Comparison of ENCODE assay signal across 32 mouse cellular contexts in genomic region chr8:94113435-94113834, GRCm38 (mm10). TPM values are rescaled to one million over a fixed set of nuclear protein-coding genes. Genes with fewer than 3 reads are reported as not detected.
DNase-seq lines count a peak whose midpoint lies in the region; ATAC-seq and TF ChIP-seq lines count a peak whose summit lies in the region.
"Had no signal": no experiment of that assay in that cellular context is flagged by ENCODE, and none has a peak within 500 bp of the region (broad histone marks: within the 10 kb centered on the region; RNA-seq: fewer than 3 reads in every experiment).

No protein-coding gene starts in this region.

- WGBS in liver, embryonic 12.5 days (ENCODE audit: insufficient replicate concordance), result 29% methylated on average over 1 of the region's 1 CpGs
- WGBS in liver, postnatal 0 days (ENCODE audit: insufficient replicate concordance), result 63% methylated on average over 1 of the region's 1 CpGs
- 43% methylated on average over 1 of the region's 1 CpGs for WGBS in liver, embryonic 14.5 days (ENCODE audit: insufficient replicate concordance)
- WGBS in lung, postnatal 0 days, result 20% methylated on average over 1 of the region's 1 CpGs

- peak overlapping the region; percentile 45; the same call in 1 of the 2 replicates for H3K9ac ChIP-seq in liver, embryonic 12.5 days
- H3K9ac ChIP-seq in liver, postnatal 0 days (replicated peaks), result no peak overlapping the region
- peak overlapping the region; percentile 38 for H3K9ac ChIP-seq in liver, embryonic 14.5 days (replicated peaks)
- no peak overlapping the region for H3K9ac ChIP-seq in lung, postnatal 0 days (replicated peaks; ENCODE audit: low read depth)
- H3K9ac ChIP-seq: hindbrain, embryonic 13.5 days; limb, embryonic 15.5 days; lung, embryonic 15.5 days had no signal

- peak overlapping the region; percentile 47 for H3K4me2 ChIP-seq in liver, embryonic 12.5 days
- no peak overlapping the region for H3K4me2 ChIP-seq in liver, postnatal 0 days (ENCODE audit: low read depth, low read length)
- H3K4me2 ChIP-seq in liver, embryonic 14.5 days (ENCODE audit: low read depth), result peak overlapping the region; percentile 37
- H3K4me2 ChIP-seq in lung, postnatal 0 days (replicated peaks; ENCODE audit: low read depth, low read length), result no peak overlapping the region
- H3K4me2 ChIP-seq: hindbrain, embryonic 13.5 days; limb, embryonic 15.5 days; lung, embryonic 15.5 days had no signal

- no peaks in the 10 kb centered on the region for H3K9me3 ChIP-seq in liver, embryonic 12.5 days (replicated peaks)
- no peaks in the 10 kb centered on the region for H3K9me3 ChIP-seq in liver, postnatal 0 days (ENCODE audit: low read length)
- H3K9me3 ChIP-seq in liver, embryonic 14.5 days (ENCODE audit: control insufficient read depth, low read length), result no peaks in the 10 kb centered on the region
- no peaks in the 10 kb centered on the region for H3K9me3 ChIP-seq in lung, postnatal 0 days (ENCODE audit: low read length)
- H3K9me3 ChIP-seq: G1E; hindbrain, embryonic 13.5 days; limb, embryonic 10.5 days; limb, embryonic 15.5 days; lung, embryonic 15.5 days had no signal

- peak overlapping the region; percentile 67 for H3K27ac ChIP-seq in liver, embryonic 12.5 days
- H3K27ac ChIP-seq in liver, postnatal 0 days (ENCODE audit: low read depth), result no peak overlapping the region
- H3K27ac ChIP-seq in liver, embryonic 14.5 days, result peak overlapping the region; percentile 53
- H3K27ac ChIP-seq in lung, postnatal 0 days (ENCODE audit: low read length), result no peak overlapping the region
- H3K27ac ChIP-seq: gastrocnemius, adult 2 months; hindbrain, embryonic 13.5 days; kidney, postnatal 0 days; limb, embryonic 10.5 days; limb, embryonic 15.5 days; lung, embryonic 15.5 days had no signal

- peaks cover 51% of the 10 kb centered on the region for H3K4me1 ChIP-seq in liver, embryonic 12.5 days
- H3K4me1 ChIP-seq in liver, postnatal 0 days (ENCODE audit: insufficient read depth), result peaks cover 20% of the 10 kb centered on the region
- peaks cover 45 to 48% of the 10 kb centered on the region in 2 experiments for H3K4me1 ChIP-seq in liver, embryonic 14.5 days (replicated peaks; ENCODE audit: control insufficient read depth in 2 of 2, insufficient read depth in 2 of 2, low read length in 1 of 2)
- no peaks in the 10 kb centered on the region for H3K4me1 ChIP-seq in lung, postnatal 0 days (ENCODE audit: insufficient read depth, low read depth, low read length)
- H3K4me1 ChIP-seq: hindbrain, embryonic 13.5 days; limb, embryonic 15.5 days; lung, embryonic 15.5 days had no signal

- no peaks in the 10 kb centered on the region for H3K36me3 ChIP-seq in liver, embryonic 12.5 days
- no peaks in the 10 kb centered on the region for H3K36me3 ChIP-seq in liver, postnatal 0 days (replicated peaks; ENCODE audit: insufficient read depth, low read length)
- H3K36me3 ChIP-seq in liver, embryonic 14.5 days (replicated peaks; ENCODE audit: control insufficient read depth, insufficient read depth, low read depth), result no peaks in the 10 kb centered on the region
- no peaks in the 10 kb centered on the region for H3K36me3 ChIP-seq in lung, postnatal 0 days (ENCODE audit: insufficient read depth, low read length)
- H3K36me3 ChIP-seq: G1E; hindbrain, embryonic 13.5 days; limb, embryonic 10.5 days; limb, embryonic 15.5 days; lung, embryonic 15.5 days had no signal

- ATAC-seq in liver, embryonic 12.5 days, result no peak
- ATAC-seq in liver, postnatal 0 days, result no peak
- ATAC-seq in liver, embryonic 14.5 days (ENCODE audit: insufficient read depth), result no peak
- ATAC-seq in lung, postnatal 0 days, result no peak
- ATAC-seq: forebrain, embryonic 14.5 days; intestine, embryonic 16.5 days had no signal

- H3K4me3 ChIP-seq in liver, embryonic 12.5 days, result no peak overlapping the region
- no peak overlapping the region for H3K4me3 ChIP-seq in liver, postnatal 0 days (ENCODE audit: low read depth, low read length)
- H3K4me3 ChIP-seq in liver, embryonic 14.5 days (ENCODE audit: insufficient read depth in 1 of 2, low read depth in 2 of 2, low read length in 2 of 2), result no peak overlapping the region
- no peak overlapping the region for H3K4me3 ChIP-seq in lung, postnatal 0 days (ENCODE audit: low read depth, low read length)
- H3K4me3 ChIP-seq: gastrocnemius, adult 2 months; hindbrain, embryonic 13.5 days; limb, embryonic 10.5 days; limb, embryonic 15.5 days; lung, embryonic 15.5 days had no signal

- TF ChIP-seq CTCF in liver, postnatal 0 days (IDR thresholded peaks at IDR 0.05; ENCODE audit: low read depth), result no peak
- no peak for TF ChIP-seq CTCF in liver, embryonic 14.5 days (IDR thresholded peaks at IDR 0.05; ENCODE audit: low read depth)
- no peak for TF ChIP-seq CTCF in lung, postnatal 0 days (IDR thresholded peaks at IDR 0.05)

- 0 out of 2 replicates have a peak, but pooled peaks cover 5% of the 10 kb centered on the region for H3K27me3 ChIP-seq in liver, embryonic 12.5 days (replicated peaks)
- H3K27me3 ChIP-seq in liver, postnatal 0 days (ENCODE audit: insufficient read depth, low read length), result no peaks in the 10 kb centered on the region
- no peaks in the 10 kb centered on the region for H3K27me3 ChIP-seq in liver, embryonic 14.5 days (ENCODE audit: control insufficient read depth, insufficient read depth, low read length)
- H3K27me3 ChIP-seq in lung, postnatal 0 days (replicated peaks; ENCODE audit: insufficient read depth, low read length), result no peaks in the 10 kb centered on the region; the same call in 1 of the 2 replicates
- H3K27me3 ChIP-seq: hindbrain, embryonic 13.5 days; limb, embryonic 15.5 days; lung, embryonic 15.5 days had no signal

- DNase-seq in liver, postnatal 0 days, result no peak
- peak; percentile 11 for DNase-seq in MEL-GATA-1-ER (ENCODE audit: extremely low read depth, low read depth)
- DNase-seq in liver, embryonic 14.5 days (ENCODE audit: low read depth in 3 of 3, low spot score in 3 of 3), result no peak
- DNase-seq in thymus, postnatal 36 days, result no peak
- DNase-seq in lung, postnatal 0 days (ENCODE audit: low spot score), result no peak
- no peak for DNase-seq in cerebellum, adult 11 months
- DNase-seq: adrenal gland, postnatal 14 days; cerebellum, adult 11-12 months; cerebellum, postnatal 14 days; gastrocnemius, adult 2 months; heart, postnatal 36 days; kidney, adult 8-10 months; kidney, postnatal 4 days; layer of hippocampus, postnatal 36 days; lung, postnatal 36 days; midbrain, embryonic 14.5 days; thymus, adult 2 months; thymus, postnatal 4 days had no signal

- TF ChIP-seq EP300 in liver, postnatal 0 days (IDR thresholded peaks at IDR 0.05; ENCODE audit: low read depth), result no peak
- no peak for TF ChIP-seq EP300 in liver, embryonic 14.5 days (IDR thresholded peaks at IDR 0.05; ENCODE audit: low read depth)
- TF ChIP-seq EP300 in lung, postnatal 0 days (IDR thresholded peaks at IDR 0.05), result no peak

RNA-seq across cellular contexts. Expression of gene Bbs2, which starts 14.7 kb away (rescaled TPM):
- 5.5 and 6.3 TPM in 2 replicates for polyA plus RNA-seq in liver, embryonic 12.5 days (2016; fragmentation: Nextera tagmentation; extraction: Ambion mirVana)
- polyA plus RNA-seq in liver, postnatal 0 days (2015; fragmentation: Nextera tagmentation; extraction: Ambion mirVana), result 1.5 and 1.8 TPM in 2 replicates
- 2.7 and 4.7 TPM in 2 replicates for polyA plus RNA-seq in liver, embryonic 14.5 days (2012; rRNA removed)
- 3.3 TPM in 2 replicates for polyA plus RNA-seq in liver, embryonic 14.5 days (2014; fragmentation: Nextera tagmentation; extraction: Ambion mirVana)
- polyA plus RNA-seq in lung, postnatal 0 days (2015; fragmentation: Nextera tagmentation; extraction: Ambion mirVana), result 7.3 and 9.5 TPM in 2 replicates

RNA-seq across cellular contexts. Expression of gene Mt4, which starts 23.6 kb away (rescaled TPM):
- polyA plus RNA-seq in liver, embryonic 12.5 days (2016; fragmentation: Nextera tagmentation; extraction: Ambion mirVana), result not detected in 2 replicates
- polyA plus RNA-seq in liver, postnatal 0 days (2015; fragmentation: Nextera tagmentation; extraction: Ambion mirVana), result not detected in 2 replicates
- 1.4 and 2.1 TPM in 2 replicates for polyA plus RNA-seq in liver, embryonic 14.5 days (2012; rRNA removed)
- 1.7 and 1.8 TPM in 2 replicates for polyA plus RNA-seq in liver, embryonic 14.5 days (2014; fragmentation: Nextera tagmentation; extraction: Ambion mirVana)
- not detected in 2 replicates for polyA plus RNA-seq in lung, postnatal 0 days (2015; fragmentation: Nextera tagmentation; extraction: Ambion mirVana)
- polyA plus RNA-seq: embryonic facial prominence, embryonic 11.5 days; forebrain, embryonic 14.5 days; frontal cortex, adult 2 months; G1E; heart, embryonic 16.5 days; hindbrain, embryonic 13.5 days; kidney, postnatal 0 days; limb, embryonic 10.5 days; lung, embryonic 15.5 days; midbrain, embryonic 14.5 days; neural tube, embryonic 14.5 days had no signal

RNA-seq across cellular contexts. Expression of gene Mt3, which starts 39.0 kb away (rescaled TPM):
- 0.42 and 0.45 TPM in 2 replicates for polyA plus RNA-seq in liver, embryonic 12.5 days (2016; fragmentation: Nextera tagmentation; extraction: Ambion mirVana)
- polyA plus RNA-seq in liver, postnatal 0 days (2015; fragmentation: Nextera tagmentation; extraction: Ambion mirVana), result not detected in 2 replicates
- polyA plus RNA-seq in liver, embryonic 14.5 days (2012; rRNA removed), result 0.10 and 0.30 TPM in 2 replicates
- 0.61 TPM in 1 of 2 replicates, not detected in the other for polyA plus RNA-seq in liver, embryonic 14.5 days (2014; fragmentation: Nextera tagmentation; extraction: Ambion mirVana)
- polyA plus RNA-seq in lung, postnatal 0 days (2015; fragmentation: Nextera tagmentation; extraction: Ambion mirVana), result 2.6 TPM in 2 replicates
- polyA plus RNA-seq: C2C12, G1E had no signal

RNA-seq across cellular contexts. Expression of gene Mt2, which starts 59.0 kb away (rescaled TPM):
- polyA plus RNA-seq in liver, embryonic 12.5 days (2016; fragmentation: Nextera tagmentation; extraction: Ambion mirVana), result 1,025 and 1,037 TPM in 2 replicates
- polyA plus RNA-seq in liver, postnatal 0 days (2015; fragmentation: Nextera tagmentation; extraction: Ambion mirVana), result 507 and 771 TPM in 2 replicates
- polyA plus RNA-seq in liver, embryonic 14.5 days (2012; rRNA removed), result 1,629 and 2,197 TPM in 2 replicates
- polyA plus RNA-seq in liver, embryonic 14.5 days (2014; fragmentation: Nextera tagmentation; extraction: Ambion mirVana), result 1,576 and 1,601 TPM in 2 replicates
- polyA plus RNA-seq in lung, postnatal 0 days (2015; fragmentation: Nextera tagmentation; extraction: Ambion mirVana), result 143 and 159 TPM in 2 replicates

Comparison
In these comparisons a context has a peak if more than half of its experiments do, and no peak if none do; other contexts are left out.
1. H3K27ac ChIP-seq: peak in liver, embryonic 12.5 days (single experiment) and liver, embryonic 14.5 days (single experiment); none in liver, postnatal 0 days (single experiment) and lung, postnatal 0 days (single experiment).
2. H3K4me2 ChIP-seq: peak in liver, embryonic 12.5 days (single experiment) and liver, embryonic 14.5 days (single experiment); none in liver, postnatal 0 days (single experiment) and lung, postnatal 0 days (single experiment).
3. H3K9ac ChIP-seq: peak in liver, embryonic 12.5 days (single experiment) and liver, embryonic 14.5 days (single experiment); none in liver, postnatal 0 days (single experiment) and lung, postnatal 0 days (single experiment).